Mouse (Mus musculus) cerebellum, adult (tissue): ENCODE results near the gene 4933430I17Rik.
"Not testable (repeated sequence)": the region's sequence is repeated elsewhere in the genome, so short reads cannot be mapped to it uniquely, and the experiment has no call there.

Experiments used
- ATAC-seq: cut with Nextera tagmentation; 2 replicates; pipeline ENCODE4 v1.9.2; 2017; ENCODE audit warnings: mild to moderate bottlenecking, moderate library complexity, mixed read lengths; ENCODE audit not compliant: insufficient number of reproducible peaks, low FRiP score, low TSS enrichment

The 4933430I17Rik gene

DNA sequence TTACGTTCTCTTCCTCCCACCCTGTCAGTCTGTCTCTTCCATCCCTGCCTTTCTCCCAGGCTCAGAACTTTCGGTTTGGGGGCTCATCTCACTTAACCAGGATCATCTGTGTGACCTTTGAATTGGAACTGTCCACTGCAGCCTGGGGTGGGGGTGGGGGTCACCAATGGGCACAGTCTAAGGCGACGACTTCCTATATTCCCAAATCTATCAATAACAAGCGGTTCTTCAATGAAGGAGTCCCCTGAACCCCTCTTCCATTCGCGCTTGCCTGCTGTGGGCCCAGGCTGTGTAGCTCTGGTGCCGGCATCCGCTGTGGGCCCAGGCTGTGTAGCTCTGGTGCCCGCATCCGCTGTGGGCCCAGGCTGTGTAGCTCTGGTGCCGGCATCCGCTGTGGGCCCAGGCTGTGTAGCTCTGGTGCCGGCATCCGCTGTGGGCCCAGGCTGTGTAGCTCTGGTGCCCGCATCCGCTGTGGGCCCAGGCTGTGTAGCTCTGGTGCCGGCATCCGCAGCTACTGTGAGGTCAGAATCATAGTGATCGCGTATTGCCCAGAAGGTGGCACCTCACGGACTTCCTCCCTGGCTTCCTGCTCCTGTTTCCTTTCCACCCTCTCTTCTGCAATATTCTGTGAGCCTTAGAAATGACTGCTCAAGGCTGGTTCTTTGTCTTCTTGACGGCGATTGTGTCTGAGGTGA, 68.5 kb downstream of the 4933430I17Rik start:
- ATAC-seq: not testable (repeated sequence)

- ATAC-seq: no peak
Observed at GRCm38 (mm10) chr4:62594442-62594841, 69.3 kb downstream of the 4933430I17Rik start.

GRCm38 (mm10) chr4:62596051-62596450, 70.9 kb downstream of the 4933430I17Rik start:
- ATAC-seq: no peak
